Mouse (Mus musculus) heart, adult 9 months (tissue): Measurements from ENCODE around the gene Man2b1.
"Not testable (repeated sequence)": the region's sequence is repeated elsewhere in the genome, so short reads cannot be mapped to it uniquely, and the experiment has no call there.

Source experiments
- DNase-seq, 2 experiments: peaks; one replicate each; pipeline ENCODE4 v3.0.0; 2022; ENCODE audit warnings: low spot score in 2 of 2

Gene Man2b1

DNA sequence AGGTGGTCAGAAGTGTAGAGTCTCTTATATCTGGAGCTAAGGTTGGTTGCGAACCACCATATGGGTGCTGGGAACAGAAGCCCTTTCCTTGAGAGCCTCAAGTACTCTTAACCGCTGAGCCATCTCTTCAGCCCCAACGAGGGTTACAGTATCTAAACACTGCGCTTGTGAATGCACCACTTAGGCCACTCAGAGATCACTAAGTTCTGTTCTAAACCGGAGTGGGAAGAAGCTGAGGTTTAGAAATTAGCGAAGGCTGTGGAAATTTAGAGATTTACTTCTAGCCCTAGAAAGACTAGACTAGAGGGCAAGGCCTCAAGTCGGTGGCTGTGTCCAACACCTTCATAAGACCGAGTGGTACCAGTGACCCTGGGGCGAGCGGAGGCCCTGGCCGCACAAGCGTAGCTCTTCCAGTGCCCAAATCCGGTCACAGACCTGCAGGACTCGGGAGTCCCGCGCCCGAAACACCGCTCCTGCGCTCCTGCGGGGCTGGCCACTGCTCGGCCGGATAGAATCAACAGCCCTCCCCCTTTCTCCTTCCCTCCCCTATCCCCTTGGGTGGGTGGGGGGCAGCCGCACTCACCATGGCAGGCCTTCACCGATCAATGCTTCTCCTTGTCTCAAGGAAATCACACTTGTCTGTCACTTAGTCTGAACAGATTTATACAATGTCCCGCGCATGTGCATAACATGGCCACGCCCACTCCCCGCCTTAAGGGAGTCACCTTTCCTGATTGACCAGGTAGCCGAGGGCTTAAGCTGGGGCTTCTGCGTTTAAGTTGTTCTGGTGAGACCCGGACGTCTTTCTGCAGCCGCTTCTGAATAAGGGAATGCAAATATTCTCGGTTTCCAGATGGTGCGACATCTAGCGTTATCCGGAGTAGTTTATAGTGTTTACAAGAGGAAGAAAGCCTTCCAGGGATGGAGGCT is 36.2 kb downstream of the Man2b1 start:
- peak; percentile 68 to 77 for DNase-seq

DNA sequence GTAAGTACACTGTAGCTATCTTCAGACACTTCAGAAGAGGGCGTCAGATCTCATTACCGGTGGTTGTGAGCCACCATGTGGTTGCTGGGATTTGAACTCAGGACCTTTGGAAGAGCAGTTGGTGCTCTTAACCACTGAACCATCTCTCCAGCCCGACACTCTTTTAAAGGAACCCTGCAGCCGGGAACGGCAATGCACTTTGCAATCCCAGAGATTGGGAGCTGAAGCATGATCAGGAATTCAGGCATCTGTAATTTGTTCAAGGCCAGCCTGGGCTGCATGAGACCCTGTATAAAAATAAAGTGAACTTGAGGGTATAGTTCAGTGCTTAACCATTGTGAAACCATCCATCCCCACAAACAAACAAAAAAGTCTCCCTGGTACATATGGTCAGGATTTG is 37.2 kb downstream of the Man2b1 start:
- DNase-seq = not testable (repeated sequence)

- no peak for DNase-seq
These were observed 39.9 kb downstream of the Man2b1 start, which contains the start of gene Zfp791 for GRCm38 (mm10) chr8:85122995-85123394. Zfp791 (minus strand) TSS chr8:85123095.

DNA sequence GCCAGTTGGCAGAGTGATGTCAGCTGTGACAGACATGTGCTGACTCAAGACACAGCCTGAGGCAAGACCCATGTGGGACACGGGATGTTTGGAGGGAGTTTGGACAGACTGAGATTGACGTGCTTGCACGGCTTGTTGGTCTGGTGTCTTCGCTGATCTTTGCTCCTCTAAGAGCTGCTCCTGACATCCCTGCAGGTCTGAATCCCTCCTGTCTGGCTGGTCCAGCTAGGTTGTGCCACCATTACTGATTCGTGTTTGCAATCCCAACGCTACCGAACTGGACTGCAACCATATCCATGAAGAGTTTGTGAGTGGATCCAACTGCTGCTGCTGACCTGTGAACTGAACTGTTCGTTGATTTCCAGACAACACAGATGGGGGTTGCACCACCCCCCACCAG is 40.6 kb downstream of the Man2b1 start:
- DNase-seq = no peak

GRCm38 (mm10) chr8:85132335-85132734 is 49.3 kb downstream of the Man2b1 start:
- DNase-seq = no peak

- DNase-seq = not testable (repeated sequence)
These were observed 52.6 kb downstream of the Man2b1 start for GRCm38 (mm10) chr8:85135690-85136089.

DNA sequence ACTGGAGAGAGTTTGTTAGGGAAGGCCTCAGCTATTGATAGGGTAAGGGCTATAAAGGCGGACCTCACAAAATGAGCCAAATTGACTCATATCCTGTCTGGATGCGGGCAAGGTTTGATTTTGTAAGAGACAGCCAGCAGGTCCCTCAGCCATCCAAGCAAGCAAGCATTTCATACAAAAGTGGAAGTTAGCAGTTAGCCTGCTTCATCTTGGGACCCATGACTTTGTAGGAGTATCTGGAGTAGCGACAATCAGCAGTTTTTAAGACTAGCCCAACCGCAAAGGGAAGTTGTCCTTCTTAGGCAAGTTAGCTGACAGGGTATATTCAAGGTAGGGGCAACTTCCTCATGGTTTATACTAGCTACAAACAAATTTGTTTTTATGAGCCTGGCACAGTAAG is 59.4 kb downstream of the Man2b1 start:
- peak; percentile 20 to 45 for DNase-seq
